Mouse (Mus musculus): ENCODE results near the gene Bst1. TPM values are rescaled to one million over a fixed set of nuclear protein-coding genes. Genes with fewer than 3 reads are reported as not detected.

Bst1 gene
- total RNA-seq, 2 experiments from 2014 or later, result 0.30 TPM; not detected in 1

DNA sequence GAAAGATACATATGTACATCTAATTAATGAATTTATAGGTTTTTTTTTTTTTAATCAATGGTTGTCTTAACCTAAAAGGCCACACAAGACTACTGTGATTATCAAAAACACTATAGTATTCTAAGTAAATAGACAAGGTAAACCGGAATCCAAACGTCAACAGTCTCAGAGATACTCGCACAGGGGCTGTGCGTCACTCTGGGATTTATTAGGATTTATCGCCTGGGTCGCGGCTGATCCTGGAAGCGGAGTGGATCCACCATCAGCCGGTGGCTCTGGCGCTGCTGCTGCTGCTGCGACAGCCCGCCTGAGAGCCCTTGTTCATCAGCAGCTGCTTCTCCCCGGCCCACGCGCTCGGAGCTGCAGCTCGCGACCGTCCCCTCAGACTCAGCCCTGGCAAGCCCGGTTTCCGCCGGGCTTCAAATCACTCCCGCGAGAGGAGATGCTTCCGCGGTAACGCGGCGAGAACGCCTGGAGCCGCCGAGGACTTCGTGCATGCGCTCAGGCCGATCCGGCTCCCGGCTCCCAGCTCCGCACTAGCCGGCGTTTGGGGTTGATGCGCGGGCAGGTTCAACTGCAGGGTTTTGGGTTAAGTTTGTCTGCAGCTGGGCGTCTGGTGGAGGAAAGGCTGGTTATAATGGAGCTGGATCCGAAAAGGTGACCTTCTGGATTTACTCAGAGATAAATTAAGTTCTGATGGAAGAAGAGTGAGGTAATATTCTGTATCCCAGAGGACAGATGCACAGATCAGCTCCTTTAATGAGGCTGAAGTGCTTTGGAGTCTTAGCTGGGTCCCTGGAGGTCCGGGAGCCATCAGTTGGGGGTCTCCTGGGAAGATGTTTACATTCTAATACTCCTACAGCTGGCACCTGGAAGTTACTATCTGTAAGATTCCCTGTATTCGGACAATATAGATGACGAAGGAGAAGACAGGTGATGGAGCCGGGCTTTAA lies 10.7 kb upstream of the Bst1 start:
- peak; percentile 86 to 87 for DNase-seq (ENCODE audit: low spot score in 2 of 2)
- intact Hi-C loops (cut with DNase I), result no loop called here

- DNase-seq (ENCODE audit: low spot score in 2 of 2), result no peak
- intact Hi-C loops (cut with DNase I), result no loop called here
Observed at GRCm38 (mm10) chr5:43810427-43811062, 8.1 kb upstream of the Bst1 start.

DNA sequence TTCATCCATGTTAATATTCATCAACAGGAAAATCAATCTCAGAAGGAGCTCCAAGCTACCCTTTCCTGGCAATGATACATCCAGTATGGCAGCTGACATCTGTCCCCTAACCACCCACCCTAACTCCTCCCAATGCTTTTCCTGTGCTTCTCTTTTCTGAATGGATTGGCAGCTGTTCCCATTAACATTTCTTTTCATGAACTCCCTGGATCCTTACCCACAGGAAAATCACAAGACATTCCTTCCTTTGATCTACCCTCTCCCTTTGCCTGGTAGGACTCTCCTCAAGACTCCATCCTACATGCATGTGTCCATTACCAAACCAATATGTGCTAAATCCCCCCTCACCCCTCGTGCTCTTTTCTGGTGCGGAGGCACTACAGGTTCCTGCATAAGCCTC lies 4.1 kb upstream of the Bst1 start:
- DNase-seq (ENCODE audit: low spot score in 2 of 2), result no peak
- intact Hi-C loops (cut with DNase I), result no loop called here

GRCm38 (mm10) chr5:43815769-43816168 lies 2.9 kb upstream of the Bst1 start:
- DNase-seq (ENCODE audit: low spot score in 2 of 2), result no peak
- intact Hi-C loops (cut with DNase I), result no loop called here

- no peak for DNase-seq (ENCODE audit: low spot score in 2 of 2)
- intact Hi-C loops (cut with DNase I), result no loop called here
Observed at GRCm38 (mm10) chr5:43820785-43821184, 2.1 kb downstream of the Bst1 start.

DNA sequence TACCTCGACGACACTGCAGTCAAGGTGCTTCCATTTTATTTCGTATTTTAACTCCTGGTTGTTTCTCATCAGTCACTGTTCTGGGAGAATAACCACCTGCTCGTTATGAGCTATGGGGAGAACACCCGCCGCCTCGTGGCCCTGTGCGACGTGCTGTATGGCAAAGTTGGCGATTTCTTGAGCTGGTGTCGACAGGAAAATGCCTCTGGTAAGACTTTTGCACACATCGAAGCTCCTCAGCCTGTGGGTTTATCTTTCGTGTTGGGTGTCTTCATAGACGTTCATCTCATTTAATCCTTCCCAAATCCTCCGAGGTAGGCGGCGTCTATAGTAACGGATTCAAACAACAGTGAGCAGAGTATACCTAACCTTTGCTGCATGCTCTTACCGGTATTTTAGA lies 2.9 kb downstream of the Bst1 start, which contains the start of gene Fbxl5:
Fbxl5 (minus strand) TSS at position 101 of the 400 bp plus-strand sequence.
- intact Hi-C loops (cut with DNase I), result no loop called here
- no peak for DNase-seq (ENCODE audit: low spot score in 2 of 2)

DNA sequence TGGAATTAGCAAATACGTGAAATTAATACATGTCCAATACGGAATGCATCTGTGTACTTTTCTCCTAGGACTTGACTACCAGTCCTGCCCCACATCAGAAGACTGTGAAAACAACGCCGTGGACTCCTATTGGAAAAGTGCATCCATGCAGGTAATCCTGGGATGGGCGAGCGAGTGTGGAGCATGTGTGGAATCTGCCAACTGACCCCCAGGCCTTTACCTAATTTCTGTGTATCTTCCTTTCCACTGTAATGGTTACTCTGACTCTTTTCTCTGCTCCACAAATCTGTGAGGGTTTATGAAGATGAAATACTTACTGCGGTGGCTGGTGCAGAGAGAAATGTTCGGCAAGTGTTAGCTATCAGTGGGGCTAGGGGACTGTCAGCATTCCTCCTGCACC lies 3.5 kb downstream of the Bst1 start:
- DNase-seq (ENCODE audit: low spot score in 2 of 2), result no peak
- intact Hi-C loops (cut with DNase I), result no loop called here

DNA sequence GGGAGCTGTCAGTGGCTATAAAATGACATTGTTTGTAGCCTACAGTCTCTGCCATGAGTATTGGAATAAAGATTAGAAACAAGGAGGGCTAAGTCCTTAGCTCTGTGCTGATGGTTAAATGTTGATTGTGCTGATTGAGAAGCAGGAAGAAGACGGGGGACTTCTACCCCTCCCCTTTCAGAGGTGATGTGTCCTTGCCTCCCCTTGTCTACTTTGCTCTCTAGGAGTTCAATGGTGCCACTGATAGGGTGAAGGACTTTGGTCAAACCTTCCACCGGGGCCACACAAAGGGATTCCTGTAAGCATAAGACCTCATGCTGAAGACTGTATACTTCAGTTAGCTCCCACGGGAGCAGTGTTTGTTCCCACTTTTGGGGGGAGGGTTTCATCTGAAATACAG lies 4.1 kb downstream of the Bst1 start:
- DNase-seq (ENCODE audit: low spot score in 2 of 2), result no peak
- intact Hi-C loops (cut with DNase I), result no loop called here

DNA sequence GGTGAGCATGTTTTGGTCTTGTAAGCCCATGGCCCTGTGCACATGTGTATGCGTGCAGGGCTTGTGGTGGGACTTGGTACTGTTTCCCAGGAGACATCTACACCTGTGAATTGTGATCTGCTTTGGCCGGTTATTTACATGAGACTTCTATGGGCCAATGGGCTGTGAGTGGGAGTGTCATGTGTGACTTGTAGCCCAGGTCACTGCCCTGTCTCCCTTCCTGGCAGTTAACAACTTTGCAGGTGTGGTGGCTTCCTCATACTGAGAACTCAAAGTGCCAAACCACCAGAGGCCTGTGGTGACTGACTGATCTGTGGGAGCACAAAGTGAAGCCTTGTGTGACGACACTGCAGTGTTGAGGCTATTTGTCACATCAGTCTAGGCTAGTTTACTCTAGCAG lies 5.9 kb downstream of the Bst1 start:
- DNase-seq (ENCODE audit: low spot score in 2 of 2), result no peak
- intact Hi-C loops (cut with DNase I), result no loop called here

DNA sequence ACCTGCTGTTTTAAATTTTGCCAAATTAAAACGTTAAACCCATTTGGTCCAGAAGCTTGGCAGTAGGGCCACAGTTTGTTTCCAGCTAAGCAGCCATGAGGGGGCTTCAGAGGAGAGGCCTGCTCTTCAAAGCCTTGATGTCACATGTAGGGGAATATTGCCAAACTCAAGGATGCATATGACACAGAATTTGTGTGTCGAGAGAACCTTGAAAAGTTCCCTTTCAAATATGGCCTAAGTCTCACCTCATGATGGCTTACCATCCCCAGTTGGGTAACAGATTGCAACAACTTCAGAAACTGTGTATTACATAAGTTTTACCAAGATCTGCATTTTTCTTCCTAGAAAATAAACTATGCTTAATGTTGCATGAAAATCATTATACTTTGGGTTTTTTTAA lies 8.2 kb downstream of the Bst1 start:
- intact Hi-C loops (cut with DNase I), result no loop called here
- no peak for DNase-seq (ENCODE audit: low spot score in 2 of 2)

- no peak for DNase-seq (ENCODE audit: low spot score in 2 of 2)
- intact Hi-C loops (cut with DNase I), result no loop called here
Observed at GRCm38 (mm10) chr5:43827366-43827765, 8.7 kb downstream of the Bst1 start.

- peak; percentile 14 to 19 for DNase-seq (ENCODE audit: low spot score in 2 of 2)
- intact Hi-C loops (cut with DNase I), result loop anchor here (5.0 kb wide), 1 partner anchor 164 kb away; no protein-coding TSS in a partner anchor
Observed at GRCm38 (mm10) chr5:43836590-43836989, 17.9 kb downstream of the Bst1 start.

DNA sequence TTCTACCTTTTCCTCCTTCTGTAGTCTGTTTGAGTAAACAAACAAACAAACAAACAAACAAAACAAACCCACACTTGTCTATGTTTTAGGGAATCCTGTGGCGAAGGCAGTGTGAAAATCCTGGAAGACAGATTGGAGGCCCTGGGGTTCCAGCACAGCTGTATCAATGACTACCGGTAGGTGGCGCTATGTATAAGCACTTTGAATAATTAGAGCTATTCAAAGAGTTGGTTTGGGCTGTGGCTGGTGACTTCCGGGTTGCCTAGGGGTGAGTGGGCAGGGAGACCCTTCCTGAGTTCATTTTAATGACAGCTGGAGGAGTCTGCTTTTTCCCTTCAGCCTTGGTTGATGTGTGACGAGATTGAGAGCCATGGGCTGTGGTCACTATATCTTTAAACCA lies 18.7 kb downstream of the Bst1 start:
- intact Hi-C loops (cut with DNase I), result loop anchor here (5.0 kb wide), 1 partner anchor 165 kb away; no protein-coding TSS in a partner anchor
- peak; percentile 30 to 58 for DNase-seq (ENCODE audit: low spot score in 2 of 2)

DNA sequence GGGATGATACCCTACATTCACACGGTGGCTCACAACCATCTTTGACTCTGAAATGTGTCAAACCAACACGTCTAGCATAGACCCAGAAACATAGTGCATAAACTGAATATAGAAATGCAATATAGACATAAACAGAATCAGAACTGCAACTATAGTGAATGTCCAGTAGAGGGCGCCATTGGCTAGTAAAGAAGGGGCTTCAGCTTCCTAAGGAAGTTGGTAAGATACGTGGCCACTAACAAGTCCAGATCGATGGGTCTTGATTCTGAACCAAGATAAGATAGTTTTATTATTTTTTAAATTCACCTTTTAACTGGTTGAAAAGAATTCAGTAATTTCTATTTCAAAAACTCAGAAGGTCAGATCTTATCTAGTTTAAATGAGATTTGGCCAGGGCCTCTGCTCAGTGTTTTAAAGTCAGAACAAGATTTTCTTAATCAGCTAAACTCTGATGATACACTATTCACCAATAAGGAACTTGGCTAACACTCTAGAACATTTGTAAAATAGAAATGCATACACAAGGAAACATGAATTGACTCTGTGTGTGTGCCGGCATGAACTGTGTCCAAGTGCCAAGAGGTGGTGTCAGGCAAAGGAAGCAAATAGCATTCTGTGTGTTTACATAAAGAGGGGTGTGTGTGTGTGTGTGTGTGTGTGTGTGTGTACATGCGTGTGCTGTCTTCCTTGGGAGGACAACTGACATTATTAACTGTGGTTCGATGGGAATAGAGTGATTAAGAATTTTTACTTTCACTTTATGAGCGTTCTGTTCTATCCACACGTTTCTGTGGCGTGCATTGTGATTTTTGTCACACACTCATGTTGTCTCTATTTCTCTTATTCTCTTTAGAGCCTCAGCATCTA lies 22.7 kb downstream of the Bst1 start:
- intact Hi-C loops (cut with DNase I), result loop anchor here (5.0 kb wide), 2 partner anchors 51 to 151 kb away; no protein-coding TSS in a partner anchor
- DNase-seq (ENCODE audit: low spot score in 2 of 2), result peak; percentile 21 to 46

DNA sequence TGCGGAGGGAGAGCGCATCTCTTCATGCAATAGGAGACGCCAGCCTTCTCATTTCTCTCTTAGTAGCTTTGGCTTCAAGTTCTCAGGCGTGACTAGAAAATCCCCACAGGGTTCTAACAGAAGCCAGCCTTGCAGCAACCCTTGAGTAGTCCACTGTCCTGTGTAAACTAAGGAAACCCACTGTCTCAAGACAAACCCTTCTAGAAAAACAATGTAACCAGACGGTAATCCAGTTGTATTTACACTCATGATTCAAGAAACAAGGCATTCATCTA lies 23.3 kb downstream of the Bst1 start:
- intact Hi-C loops (cut with DNase I), result loop anchor here (5.0 kb wide), 2 partner anchors 50 to 150 kb away; no protein-coding TSS in a partner anchor
- DNase-seq (ENCODE audit: low spot score in 2 of 2), result no peak

DNA sequence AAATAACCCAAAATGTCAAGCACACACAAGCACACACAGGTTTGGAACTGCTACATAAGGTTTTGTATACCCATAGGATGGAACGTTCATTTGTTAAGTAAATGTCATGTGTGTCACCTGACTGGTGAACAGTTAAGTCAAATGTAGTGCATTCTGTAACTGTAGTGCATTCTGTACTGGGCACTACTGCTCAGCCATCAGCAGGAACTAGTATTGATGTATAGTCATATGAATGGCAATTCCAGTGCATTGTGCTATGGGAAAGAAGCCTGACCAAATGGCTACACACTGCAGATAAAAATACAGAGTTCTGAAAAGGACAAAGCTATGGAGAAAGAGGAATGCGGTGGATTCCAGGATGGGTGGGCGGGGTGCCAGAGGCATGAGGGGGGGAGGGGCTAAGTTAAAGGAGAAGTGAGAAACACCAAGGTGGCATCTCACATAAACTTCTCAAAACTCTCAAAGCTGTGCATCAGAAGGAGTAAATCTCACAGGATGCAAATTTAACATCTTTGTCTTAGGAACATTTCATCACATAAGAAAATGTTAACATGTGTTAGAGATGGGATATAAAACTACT lies 24.0 kb downstream of the Bst1 start:
- intact Hi-C loops (cut with DNase I), result loop anchor here (5.0 kb wide), 2 partner anchors 50 to 150 kb away; no protein-coding TSS in a partner anchor
- DNase-seq (ENCODE audit: low spot score in 2 of 2), result peak in 1 of 2 experiments; percentile 10

- intact Hi-C loops (cut with DNase I), result no loop called here
- peak in 1 of 2 experiments; percentile 23 for DNase-seq (ENCODE audit: low spot score in 2 of 2)
Observed at GRCm38 (mm10) chr5:43845083-43845482, 26.4 kb downstream of the Bst1 start.

DNA sequence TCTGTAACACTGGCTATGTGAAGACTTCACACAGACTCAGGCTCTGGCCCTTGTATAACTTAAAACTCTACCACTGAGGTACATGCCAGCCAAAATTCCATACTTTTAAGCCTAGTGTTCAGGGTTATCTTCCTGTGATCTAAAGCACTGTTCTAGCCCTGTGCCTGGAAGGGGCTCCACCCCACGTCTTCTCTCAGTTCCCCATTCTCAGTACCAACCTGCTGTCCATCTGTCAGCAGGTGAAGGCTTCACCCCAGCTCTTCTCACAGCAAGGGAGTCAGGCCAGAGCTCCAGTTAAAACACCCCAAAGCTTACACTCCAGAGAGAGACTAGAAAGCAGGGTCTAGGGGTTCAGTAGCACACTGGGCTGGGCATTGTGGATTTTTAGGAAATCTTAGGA lies 27.0 kb downstream of the Bst1 start:
- intact Hi-C loops (cut with DNase I), result no loop called here
- no peak for DNase-seq (ENCODE audit: low spot score in 2 of 2)

- intact Hi-C loops (cut with DNase I), result no loop called here
- no peak for DNase-seq (ENCODE audit: low spot score in 2 of 2)
Observed at GRCm38 (mm10) chr5:43846227-43846626, 27.5 kb downstream of the Bst1 start.

Measured in left cerebral cortex, postnatal 14 days (tissue).